Mouse (Mus musculus) right cerebral cortex, postnatal 10 days (tissue): ENCODE measurements around the gene Dusp14.
A peak's percentile ranks its signal among the peaks of the same experiment; 100 is the strongest.

Source experiments
- DNase-seq, 2 experiments: peaks; one replicate each; pipeline ENCODE4 v3.0.0; 2021; ENCODE audit warnings: low spot score in 2 of 2

Dusp14 gene

DNA sequence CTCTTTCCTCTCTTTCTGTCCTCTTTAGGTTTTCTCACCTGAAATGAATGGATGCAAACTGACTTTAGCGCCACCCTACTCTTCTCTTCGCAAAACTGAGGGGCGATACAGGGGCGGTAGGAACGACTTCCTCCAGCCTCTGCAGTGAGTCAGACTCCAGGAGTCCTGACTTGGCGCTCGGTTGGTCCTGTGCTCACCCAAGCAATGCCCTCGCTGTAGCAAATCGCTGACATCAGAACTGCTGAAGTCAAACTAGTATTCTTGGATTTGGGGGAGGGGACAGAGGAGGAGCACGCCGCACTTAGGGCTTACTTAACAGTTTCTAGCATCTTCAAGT lies at the start of gene Dusp14:
TSS of gene Dusp14 (minus strand) at position 228 of the 337 bp plus-strand sequence.
- DNase-seq: no peak

DNA sequence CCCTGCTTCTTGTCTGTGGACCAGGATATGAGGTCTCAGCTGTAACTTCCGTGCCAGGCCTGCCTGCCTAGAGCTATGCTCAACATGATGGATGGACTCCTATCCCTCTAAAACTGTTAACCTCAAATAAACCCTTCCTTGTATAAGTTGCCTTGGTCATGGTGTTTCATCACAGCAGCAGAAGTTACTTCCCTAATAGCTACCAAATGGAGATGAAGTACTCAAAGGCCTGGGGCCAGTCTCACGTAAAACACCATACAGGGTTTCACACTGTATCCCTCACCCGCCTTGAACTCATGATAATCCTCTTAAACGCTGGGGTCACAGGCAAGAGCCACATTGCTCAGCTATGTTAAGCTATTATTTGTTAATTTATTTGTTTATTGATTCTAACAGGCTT lies 48.4 kb upstream of the Dusp14 start:
- DNase-seq: no peak

DNA sequence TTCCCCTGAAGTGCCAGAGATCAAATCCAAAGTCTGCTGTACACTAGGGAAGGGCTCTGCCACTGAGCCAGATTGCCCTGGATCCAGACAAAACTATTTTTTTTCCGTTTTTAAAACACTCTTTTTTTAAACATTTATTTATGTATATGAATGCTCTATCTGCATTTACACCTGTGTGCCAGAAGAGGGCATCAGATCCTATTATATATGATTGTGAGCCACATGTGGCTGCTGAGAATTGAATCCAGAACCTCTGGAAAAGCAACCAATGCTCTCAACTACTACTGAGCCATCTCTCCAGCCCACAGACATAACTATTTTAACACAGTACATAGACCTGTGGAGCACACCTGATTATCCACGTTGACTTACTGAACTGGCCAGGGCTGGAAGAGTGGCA lies 47.2 kb upstream of the Dusp14 start:
- DNase-seq: no peak

DNA sequence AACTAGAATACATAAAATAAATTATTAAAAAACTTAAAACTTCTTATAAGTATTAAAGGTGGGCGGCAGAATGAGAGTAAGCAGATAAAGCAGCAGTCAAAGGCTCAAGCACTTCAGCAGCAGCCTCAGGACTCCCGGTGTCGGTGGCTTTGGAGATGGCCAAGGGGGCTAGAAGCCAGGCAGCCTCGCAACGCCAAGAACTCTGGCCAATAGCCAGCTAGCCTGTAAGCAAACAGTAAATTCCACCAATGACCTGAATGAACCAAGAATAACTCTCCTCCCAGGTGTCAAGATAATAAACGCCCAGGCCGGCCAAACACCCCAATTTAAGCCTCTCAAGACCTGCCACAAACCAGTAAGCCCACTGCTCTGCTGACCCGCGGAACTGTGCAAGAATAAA lies 46.6 kb upstream of the Dusp14 start:
- no peak for DNase-seq

DNA sequence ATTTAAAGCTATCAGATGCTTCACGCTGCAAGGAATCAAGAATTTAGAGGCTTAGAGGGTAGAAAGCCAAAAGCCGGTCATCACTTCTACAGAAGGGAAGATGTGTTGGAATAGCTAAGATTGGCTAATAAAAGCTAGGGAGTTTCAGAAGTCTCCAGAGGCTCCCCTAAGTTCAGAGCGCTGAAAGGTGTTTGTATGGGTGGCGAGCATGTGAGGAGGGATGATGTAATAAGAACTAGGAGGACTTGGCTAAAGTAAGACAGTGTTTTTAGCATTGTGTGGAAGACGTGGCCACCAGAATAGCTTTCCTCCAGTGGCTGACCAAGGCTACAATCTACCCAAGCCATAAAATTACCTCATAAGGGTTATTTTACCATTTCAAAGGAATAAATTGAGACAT lies 44.6 kb upstream of the Dusp14 start:
- DNase-seq: no peak

DNA sequence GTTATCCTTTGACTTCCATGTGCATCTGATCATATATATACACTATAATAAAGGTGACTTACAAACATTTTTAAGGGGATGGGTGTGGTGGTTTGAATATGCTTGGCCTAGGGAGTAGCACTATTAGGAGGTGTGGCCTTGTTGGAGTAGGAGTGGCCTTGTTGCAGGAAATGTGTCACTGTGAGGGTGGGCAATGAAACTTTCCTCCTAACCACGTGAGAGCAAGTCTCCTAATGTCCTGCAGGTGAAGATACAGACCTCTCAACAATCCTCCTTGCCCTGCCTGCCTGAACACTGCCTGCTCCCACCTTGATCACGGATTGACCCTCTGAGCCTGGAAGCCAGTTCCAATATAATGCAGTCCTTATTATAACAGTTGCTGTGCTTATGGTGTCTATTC lies 38.1 kb upstream of the Dusp14 start:
- DNase-seq: no peak

DNA sequence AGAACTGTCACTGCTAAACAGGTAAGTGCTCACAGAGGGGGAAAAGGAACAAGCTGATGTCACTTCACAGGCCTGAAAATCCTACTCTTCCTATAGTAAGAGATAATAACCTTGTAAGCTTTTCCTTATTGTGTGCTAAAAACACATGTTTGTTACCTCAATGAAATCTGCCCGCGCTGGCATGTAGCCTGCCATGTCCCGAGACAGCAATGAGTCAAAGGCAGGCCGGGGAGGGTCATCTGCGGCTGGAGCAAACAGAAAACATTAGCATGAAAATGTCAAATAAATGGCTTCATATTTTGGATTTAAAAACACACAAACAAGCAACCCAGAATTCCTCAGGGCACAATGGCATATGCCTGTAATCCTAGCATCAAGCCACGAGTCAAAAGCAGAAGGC lies 35.0 kb upstream of the Dusp14 start:
- no peak for DNase-seq

DNA sequence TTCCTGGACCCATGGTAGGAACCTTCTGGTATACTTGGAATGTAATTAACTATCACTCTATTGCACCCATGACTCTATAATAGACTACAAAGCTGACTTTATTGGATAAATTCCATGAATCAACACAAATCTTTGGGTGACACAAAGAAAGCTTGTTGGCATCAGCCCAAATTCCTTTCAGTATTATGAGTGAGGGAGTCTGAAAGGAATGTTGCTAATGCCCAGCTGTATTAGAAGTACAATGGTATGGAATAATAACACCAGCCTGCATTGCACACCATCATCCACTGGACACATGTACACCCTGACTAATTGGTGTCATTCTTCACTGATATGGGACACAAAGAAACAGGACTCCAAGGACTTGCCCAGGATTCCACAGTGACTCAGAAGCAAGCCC lies 32.1 kb upstream of the Dusp14 start:
- DNase-seq: no peak

DNA sequence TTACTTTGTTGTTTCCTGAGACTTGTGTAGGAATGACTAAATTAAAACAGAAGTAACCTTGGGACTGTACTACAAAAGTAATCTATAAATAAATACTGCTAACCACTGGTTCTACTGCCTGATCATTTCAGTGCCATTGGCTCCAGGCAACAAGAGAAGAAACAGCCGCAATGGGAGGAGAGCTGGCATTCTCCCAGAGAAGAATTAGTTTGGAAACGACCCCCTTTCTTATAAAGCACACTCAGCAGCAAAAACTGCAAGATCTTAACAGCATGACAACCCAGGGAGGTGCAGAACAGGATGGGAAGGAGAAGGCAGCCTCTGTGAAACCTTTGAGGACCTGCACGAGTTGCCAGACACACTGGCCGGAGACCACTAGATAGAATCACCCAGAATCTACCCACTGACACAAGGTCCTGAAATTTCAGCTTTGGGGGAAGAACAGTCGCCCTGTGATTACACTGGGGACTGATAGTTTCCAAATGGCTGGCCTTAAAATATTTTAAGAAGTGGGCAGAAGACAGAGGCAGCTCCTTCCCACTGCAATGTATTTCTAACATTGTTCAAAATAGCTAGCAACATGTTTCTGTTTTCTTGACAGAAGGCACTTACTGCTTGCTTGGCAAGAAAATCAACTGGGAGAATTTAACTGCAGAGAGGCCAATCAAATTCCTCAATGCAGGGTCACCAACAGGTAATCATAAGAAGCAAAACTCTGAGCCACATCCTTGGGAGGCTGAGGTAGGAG lies 28.4 kb upstream of the Dusp14 start:
- peak; percentile 42 to 61 for DNase-seq

DNA sequence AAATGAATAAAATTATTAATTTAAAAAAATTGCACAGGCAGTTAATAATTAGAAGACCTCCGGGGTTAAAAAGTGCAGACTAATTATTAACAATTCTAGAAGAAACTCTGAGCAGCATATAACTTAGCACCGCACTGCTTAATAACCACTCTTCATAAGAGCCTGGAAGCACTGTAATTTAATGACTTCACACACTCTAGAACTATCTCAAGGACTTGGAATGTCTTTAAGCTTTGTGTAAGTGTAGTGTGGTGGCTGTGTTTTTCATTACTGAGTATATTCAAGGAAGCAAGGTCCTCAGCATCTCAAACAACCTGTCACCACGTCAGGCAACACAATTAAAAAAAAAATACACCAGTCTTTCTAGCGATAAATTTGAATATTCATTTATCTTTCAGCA lies 26.0 kb upstream of the Dusp14 start:
- no peak for DNase-seq

DNA sequence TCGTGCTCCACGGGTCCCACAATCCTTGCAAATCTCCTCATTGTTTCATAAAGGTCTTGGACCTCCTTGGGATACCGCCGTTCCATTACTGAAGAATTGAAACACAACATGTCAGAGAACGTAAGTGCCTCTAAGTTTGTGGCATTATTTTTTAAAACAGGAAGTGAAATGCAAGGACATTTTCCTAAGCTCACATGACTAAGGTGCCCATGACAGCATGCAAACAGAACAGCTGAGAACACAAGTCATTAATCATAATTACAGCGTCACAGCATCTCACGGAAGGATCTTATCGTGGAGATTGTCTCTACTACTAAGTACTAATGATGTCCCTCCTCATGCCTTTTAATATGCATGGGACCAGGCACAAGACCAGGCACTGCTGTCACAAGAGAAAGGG lies 21.5 kb upstream of the Dusp14 start:
- DNase-seq: no peak

DNA sequence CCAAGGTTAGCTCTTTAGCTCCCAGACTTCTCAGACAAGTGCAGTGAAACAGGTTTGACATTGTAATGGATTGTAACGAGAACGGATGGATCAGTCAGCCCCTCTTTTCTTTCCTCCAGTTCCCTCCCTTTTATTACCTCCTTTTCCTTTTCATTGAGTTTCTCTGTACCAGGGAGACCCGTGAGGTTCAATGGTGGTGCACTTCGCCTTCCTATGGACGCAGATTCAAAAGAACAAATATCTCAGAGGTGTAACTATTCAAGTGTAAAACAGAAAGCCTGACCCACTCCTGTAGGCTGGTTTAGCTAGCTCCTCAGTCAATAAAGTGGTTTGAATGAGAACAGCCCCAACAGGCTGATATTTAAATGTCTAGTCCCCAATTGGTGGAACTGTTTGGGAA lies 12.8 kb upstream of the Dusp14 start:
- DNase-seq: no peak

DNA sequence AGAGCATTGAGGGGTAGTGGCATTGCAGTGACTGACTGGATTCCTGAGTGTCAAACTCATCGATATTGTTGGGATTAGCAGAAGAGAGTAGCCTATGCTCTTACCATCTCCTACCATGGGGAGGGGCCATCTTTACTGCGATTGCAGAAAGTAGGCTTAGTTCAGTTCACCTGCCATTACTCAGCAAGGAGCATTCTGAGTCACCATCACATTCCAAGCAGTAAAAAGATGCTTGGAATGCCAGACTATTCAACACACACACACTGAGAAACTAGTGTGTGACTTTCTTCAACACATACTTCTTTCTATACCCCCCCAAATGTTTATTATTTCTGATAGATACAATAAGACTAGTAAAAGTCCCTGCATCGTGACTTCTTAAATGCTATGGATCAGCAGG lies 11.3 kb upstream of the Dusp14 start:
- no peak for DNase-seq

DNA sequence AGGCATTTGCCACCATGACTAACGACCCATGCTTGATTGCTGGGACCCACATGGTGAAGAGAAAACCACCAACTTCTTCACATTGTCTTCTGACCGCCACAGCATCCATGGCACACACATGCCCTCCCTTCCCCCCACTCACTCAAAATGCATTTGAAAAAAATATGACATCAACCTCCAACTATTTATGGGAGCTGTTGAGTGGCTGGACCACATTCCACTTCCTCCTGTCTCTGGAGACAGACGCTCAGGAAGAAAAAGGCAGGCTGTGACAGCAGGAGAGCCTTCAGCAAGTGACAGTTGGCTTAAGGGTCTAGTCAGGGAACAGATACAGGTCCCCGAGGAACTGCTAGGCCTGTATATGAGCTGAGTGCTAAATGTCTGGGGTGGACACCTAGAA lies 10.8 kb upstream of the Dusp14 start:
- DNase-seq: no peak

DNA sequence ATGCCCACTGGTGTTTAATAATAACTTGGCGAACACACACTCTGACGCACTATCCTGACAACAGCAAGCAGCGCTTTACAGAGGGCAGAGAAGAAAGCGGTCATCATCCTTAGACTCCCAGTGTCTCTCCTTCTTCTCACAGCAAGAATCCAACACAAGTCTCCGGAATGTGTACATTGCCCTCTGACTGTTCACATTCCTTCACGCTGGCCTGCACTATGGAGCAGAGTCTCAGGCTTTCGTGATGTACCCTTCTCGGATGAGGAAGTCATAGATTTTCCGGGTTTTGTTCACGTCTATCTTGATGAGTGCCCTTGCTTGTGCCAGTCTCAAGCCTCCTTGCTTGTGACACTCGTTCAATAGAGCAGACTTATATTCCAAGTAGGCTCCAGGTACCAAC lies 10.3 kb upstream of the Dusp14 start:
- DNase-seq: no peak

DNA sequence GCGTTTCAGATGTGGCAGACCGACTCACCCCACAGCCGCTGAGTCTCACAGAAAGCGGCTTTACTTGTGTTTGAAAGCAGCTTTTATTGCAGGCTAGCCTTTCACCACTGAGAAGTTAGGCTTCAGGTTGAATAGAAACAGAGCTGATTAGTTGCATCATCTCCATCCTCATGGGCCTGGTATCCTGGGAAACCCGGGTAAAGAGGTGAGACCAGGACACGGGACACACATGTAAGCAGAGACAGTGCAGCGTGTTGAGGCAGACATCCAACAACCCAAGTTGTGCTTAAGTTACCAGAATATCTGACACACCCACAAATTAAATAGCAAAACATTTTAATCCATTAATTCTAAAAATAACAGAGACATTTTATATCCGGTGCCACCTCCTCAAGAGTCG lies 9.5 kb upstream of the Dusp14 start:
- no peak for DNase-seq

DNA sequence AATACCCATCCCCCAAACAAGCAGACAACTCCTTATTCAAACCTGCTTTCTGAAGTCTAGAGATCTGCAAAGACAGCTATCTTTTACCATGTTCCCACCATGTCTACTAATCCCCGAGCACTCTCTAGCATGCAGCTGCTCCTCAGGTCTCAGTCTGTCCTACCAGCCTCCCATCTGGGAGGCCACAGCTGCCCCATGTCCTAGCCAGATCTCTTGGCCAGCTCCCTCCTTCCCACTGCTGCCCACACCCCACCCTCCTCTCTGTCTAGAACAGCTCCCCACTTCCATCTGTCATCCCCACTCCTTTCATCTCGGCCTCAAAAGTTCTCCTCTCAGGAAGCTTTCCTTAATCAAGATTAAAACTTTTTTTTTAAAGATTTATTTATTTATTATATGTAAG lies 7.9 kb upstream of the Dusp14 start:
- peak in 1 of 2 experiments; percentile 56 for DNase-seq

DNA sequence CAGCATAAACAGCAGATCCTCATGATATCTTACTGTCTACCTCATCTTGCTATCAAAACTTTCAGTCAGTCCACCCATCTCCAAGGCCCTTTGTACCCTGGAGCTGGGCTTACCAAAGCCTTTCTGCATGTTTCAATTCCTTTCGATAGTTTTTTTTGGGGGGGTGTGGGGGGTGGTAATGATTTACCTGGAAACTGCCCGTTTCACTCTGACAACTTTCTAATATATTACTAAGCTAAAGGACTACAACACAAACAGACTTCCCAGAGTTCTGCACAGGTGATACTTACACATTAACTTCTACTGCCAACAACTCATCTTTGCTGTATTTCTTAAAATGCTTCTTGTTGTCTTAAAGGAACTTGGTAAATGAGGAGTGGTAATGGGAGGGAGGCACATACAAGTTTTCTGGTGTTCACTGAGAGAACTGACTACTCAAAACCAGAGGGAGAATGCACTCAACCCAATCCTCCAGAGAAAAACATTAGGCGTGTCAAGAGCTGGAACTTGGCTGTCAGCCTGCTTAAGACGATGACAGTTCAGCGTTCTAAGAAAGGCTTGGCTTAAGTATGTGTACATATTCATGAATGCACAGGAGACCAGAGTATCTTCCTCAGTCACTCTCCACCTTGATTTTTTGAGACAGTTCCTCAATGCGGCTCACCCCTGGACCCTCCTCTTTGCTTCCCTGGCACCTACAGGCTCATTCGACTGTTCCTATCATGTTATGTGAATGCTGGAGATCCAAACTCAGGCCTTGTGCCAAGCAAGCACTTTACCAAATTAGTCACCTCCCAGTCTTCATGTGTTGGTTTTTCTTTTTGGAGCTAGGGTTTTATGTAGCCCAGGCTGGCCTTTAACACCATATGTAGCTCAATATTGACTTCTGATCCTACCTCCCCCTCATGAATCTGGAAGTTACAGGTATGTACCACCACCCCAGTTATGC lies 5.0 kb upstream of the Dusp14 start:
- DNase-seq: peak in 1 of 2 experiments; percentile 45

DNA sequence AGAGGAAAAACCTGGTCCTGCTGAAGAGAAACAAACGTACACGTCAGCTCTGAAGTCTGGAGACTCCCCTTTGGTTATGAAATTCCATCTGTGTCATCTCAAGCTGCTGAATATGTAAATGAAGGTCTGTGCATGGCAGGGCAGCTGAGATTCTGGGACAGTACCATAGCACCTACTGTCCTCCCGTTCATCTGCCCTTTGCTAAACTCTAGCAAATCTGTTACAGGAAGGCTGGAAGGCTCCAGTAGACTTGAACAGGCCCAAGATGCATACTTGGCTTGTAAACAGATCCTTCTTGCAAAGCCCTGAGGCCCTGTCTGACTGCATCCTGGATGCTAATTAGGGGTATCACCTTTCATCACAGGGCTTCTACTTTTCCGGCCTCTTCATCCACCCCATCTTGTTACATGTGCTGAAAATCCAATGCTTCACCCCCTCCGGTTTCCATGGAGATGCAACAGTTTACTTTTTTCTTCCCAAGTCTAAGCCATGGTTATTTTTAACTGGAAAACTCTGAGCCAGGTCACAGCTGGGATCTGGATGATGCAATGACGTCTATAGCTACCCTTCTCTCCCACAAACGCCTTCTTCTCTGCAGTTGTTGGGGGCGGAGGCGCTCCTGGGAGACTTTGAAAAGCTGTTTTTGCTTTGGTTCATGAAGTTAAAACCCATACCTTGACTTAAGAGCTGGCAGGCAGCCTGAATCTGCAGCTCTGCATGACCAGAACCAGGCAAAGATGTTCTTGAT lies 4.0 kb upstream of the Dusp14 start:
- DNase-seq: peak; percentile 70 to 80

DNA sequence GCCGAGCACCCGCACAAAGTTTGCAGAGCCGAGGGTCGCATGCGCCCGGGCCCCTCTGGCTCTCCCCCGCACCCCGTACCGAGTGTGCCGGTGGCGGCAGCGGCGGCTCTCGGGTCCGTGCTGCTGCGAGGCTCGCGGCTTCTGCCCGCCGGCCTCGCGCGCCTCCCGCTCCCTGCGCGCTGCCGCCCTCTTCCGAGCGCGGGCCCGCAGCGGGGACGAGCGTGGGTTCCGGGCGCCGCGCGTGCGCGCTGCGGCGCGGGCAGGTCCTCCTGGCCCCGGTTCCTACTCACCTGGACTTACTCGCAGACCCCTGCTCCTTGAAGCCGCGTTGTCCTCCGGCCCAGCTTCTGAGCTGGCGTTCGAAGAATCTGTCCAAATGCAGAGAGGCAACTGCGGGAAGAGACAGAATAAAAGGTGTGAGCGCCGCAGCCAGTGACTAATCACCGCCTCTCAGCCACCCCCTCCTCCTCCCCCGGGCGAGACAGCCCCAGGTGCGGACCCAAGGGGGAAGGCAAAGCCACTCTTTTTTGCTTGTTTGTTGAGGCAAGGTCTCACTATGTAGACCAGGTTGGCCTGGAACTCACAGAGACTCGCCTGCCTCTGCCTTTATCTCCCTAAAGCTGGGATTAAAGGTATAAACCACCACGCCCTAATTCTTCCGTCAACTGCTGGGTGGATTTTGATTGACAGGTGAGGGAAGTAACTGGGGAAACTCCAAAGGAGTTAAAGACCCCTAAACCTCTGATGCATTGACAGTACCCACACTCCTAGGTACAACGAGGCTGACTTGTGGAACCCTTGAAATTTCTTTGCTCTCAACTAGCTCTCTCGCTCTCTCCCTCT lies 649 bp downstream of the Dusp14 start:
- peak; percentile 50 to 64 for DNase-seq

DNA sequence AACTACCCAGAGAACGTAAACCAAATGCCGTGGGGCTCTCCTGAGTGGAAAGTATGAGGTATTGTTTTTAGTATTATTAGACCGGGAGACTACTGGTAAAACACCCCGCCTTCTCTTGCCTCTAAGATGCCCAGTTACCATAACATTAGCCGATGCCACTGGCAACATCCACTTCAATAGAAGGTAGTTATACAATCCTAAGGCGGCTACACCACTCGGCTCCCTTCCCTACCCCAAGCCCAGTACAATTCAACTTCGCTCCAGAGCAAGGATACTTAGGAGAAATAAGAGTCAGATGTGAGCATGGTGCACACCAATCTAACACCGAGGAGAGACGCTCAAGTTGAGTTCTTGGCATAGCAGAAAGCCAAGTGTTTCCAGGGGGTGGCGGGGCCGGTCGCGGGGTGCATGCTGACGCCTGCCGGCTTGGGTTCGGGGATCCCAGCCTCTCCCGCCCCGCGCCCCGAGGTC lies 1.3 kb downstream of the Dusp14 start:
- DNase-seq: peak; percentile 42 to 48
